Mouse (Mus musculus) myocyte (in vitro differentiated cells): ENCODE results near the gene Mctp1. TPM values are rescaled to one million over a fixed set of nuclear protein-coding genes. Genes with fewer than 3 reads are reported as not detected.

ENCODE experiments used
- H3K27me3 ChIP-seq: one replicate; pipeline ENCODE4 v1.6.1; 2011; ENCODE audit not compliant: control insufficient read depth, insufficient read depth, insufficient read length
- H3K36me3 ChIP-seq: one replicate; pipeline ENCODE4 v1.6.1; 2011; ENCODE audit not compliant: control insufficient read depth, insufficient read depth
- H3K4me2 ChIP-seq: one replicate; pipeline ENCODE4 v1.6.1; 2011; ENCODE audit warnings: low read depth, control low read depth
- H3K4me3 ChIP-seq: one replicate; pipeline ENCODE4 v1.5.1; 2011; ENCODE audit warnings: mild to moderate bottlenecking, control low read depth, moderate library complexity
- H3K79me2 ChIP-seq: one replicate; pipeline ENCODE4 v1.6.1; 2011; ENCODE audit not compliant: control insufficient read depth, insufficient read depth
- H3ac ChIP-seq: one replicate; pipeline ENCODE4 v1.6.1; 2011; ENCODE audit not compliant: control insufficient read depth, insufficient read length
- CEBPB ChIP-seq: IDR thresholded peaks from 2 replicates; pipeline ENCODE4 v1.6.1; 2011; ENCODE audit warnings: mild to moderate bottlenecking, moderate library complexity; ENCODE audit not compliant: poor library complexity, insufficient read depth, severe bottlenecking
- E2F4 ChIP-seq: IDR thresholded peaks from one replicate; pipeline ENCODE4 v1.6.1; 2011; ENCODE audit warnings: mild to moderate bottlenecking, control low read depth, moderate library complexity; ENCODE audit not compliant: insufficient read depth
- MAX ChIP-seq: IDR thresholded peaks from one replicate; pipeline ENCODE4 v1.6.1; 2011; ENCODE audit warnings: low read depth, mild to moderate bottlenecking, control low read depth
- MYOD1 ChIP-seq, 3 experiments: IDR thresholded peaks; one replicate each; pipeline ENCODE4 v1.6.1; 2011; ENCODE audit warnings: control low read depth in 2 of 3, low read depth in 2 of 3, mild to moderate bottlenecking in 2 of 3, moderate library complexity in 1 of 3; ENCODE audit not compliant: insufficient read length in 2 of 3, control insufficient read depth in 1 of 3
- MYOG ChIP-seq, 3 experiments: IDR thresholded peaks; one replicate each; pipeline ENCODE4 v1.6.1; 2011; ENCODE audit warnings: control low read depth in 2 of 3, low read depth in 2 of 3, mild to moderate bottlenecking in 2 of 3; ENCODE audit not compliant: insufficient read length in 2 of 3, control insufficient read depth in 1 of 3, insufficient read depth in 1 of 3
- POLR2A ChIP-seq: IDR thresholded peaks from one replicate; pipeline ENCODE4 v1.6.1; 2011; ENCODE audit warnings: low read depth, mild to moderate bottlenecking, control low read depth, moderate library complexity; ENCODE audit not compliant: insufficient read length
- POLR2AphosphoS2 ChIP-seq: IDR thresholded peaks from one replicate; pipeline ENCODE4 v1.6.1; 2011; ENCODE audit warnings: low read depth, control low read depth; ENCODE audit not compliant: insufficient read length
- REST ChIP-seq: IDR thresholded peaks from one replicate; pipeline ENCODE4 v1.6.1; 2011; ENCODE audit warnings: mild to moderate bottlenecking, control low read depth, moderate library complexity; ENCODE audit not compliant: insufficient read depth, insufficient read length
- SRF ChIP-seq: IDR thresholded peaks from one replicate; pipeline ENCODE4 v1.6.1; 2011; ENCODE audit warnings: low read depth; ENCODE audit not compliant: control insufficient read depth, insufficient read length
- TCF12 ChIP-seq: IDR thresholded peaks from one replicate; pipeline ENCODE4 v1.6.1; 2011; ENCODE audit warnings: mild to moderate bottlenecking, control low read depth; ENCODE audit not compliant: poor library complexity, insufficient read depth, severe bottlenecking
- TCF3 ChIP-seq: IDR thresholded peaks from one replicate; pipeline ENCODE4 v1.6.1; 2011; ENCODE audit warnings: low read depth, control low read depth; ENCODE audit not compliant: insufficient read length
- USF1 ChIP-seq: IDR thresholded peaks from one replicate; pipeline ENCODE4 v1.6.1; 2011; ENCODE audit warnings: low read depth, mild to moderate bottlenecking, control low read depth, moderate library complexity
- polyA plus RNA-seq: library from polyadenylated mRNA; unstranded; fragments of >200 nt; fragmentation: generic; extraction: Trizol; gene quantifications from one replicate; pipeline ENCODE4 v1.2.1, GENCODE M21; 2012; ENCODE audit warnings: missing spikeins

The Mctp1 gene
- polyA plus RNA-seq, 1 experiment = 0.67 TPM

- no peak overlapping the region for H3K4me2 ChIP-seq
- H3K79me2 ChIP-seq = no peaks in the 10 kb centered on the region
- H3K27me3 ChIP-seq = no peaks in the 10 kb centered on the region
- no peaks in the 10 kb centered on the region for H3K36me3 ChIP-seq
- no peak for TF ChIP-seq MYOG (IDR thresholded peaks at IDR 0.05; ENCODE audit: control insufficient read depth in 1 of 3, insufficient read depth in 1 of 3, insufficient read length in 2 of 3, low read depth in 2 of 3)
- TF ChIP-seq POLR2A = no peak
- no peak for TF ChIP-seq REST
- H3ac ChIP-seq = no peak overlapping the region
- H3K4me3 ChIP-seq = no peak overlapping the region
Measured at GRCm38 (mm10) chr13:76927875-76928440, 543.6 kb downstream of the Mctp1 start.

GRCm38 (mm10) chr13:76929152-76929551, 544.8 kb downstream of the Mctp1 start:
- Histone ChIP-seq H3K4me3 (no peak overlapping the region), H3ac (no peak overlapping the region), H3K79me2 (no peaks in the 10 kb centered on the region), H3K4me2 (no peak overlapping the region), H3K27me3 (no peaks in the 10 kb centered on the region), H3K36me3 (no peaks in the 10 kb centered on the region)
- no peak for TF ChIP-seq POLR2A
- TF ChIP-seq TCF3 = no peak
- no peak for TF ChIP-seq MAX
- no peak for TF ChIP-seq MYOD1 (IDR thresholded peaks at IDR 0.05; ENCODE audit: control insufficient read depth in 1 of 3, insufficient read length in 2 of 3, low read depth in 2 of 3)
- no peak for TF ChIP-seq E2F4
- no peak for TF ChIP-seq USF1
- no peak for TF ChIP-seq MYOG (IDR thresholded peaks at IDR 0.05; ENCODE audit: control insufficient read depth in 1 of 3, insufficient read depth in 1 of 3, insufficient read length in 2 of 3, low read depth in 2 of 3)
- TF ChIP-seq CEBPB = no peak
- TF ChIP-seq TCF12 = no peak
- TF ChIP-seq SRF = no peak
- TF ChIP-seq REST = no peak
- TF ChIP-seq POLR2AphosphoS2 = no peak

- no peaks in the 10 kb centered on the region for H3K27me3 ChIP-seq
- H3ac ChIP-seq = no peak overlapping the region
- H3K4me2 ChIP-seq = no peak overlapping the region
- no peaks in the 10 kb centered on the region for H3K79me2 ChIP-seq
- H3K4me3 ChIP-seq = no peak overlapping the region
- TF ChIP-seq REST (no peak), MAX (no peak), E2F4 (no peak), TCF3 (no peak), MYOD1 (IDR thresholded peaks at IDR 0.05; ENCODE audit: control insufficient read depth in 1 of 3, insufficient read length in 2 of 3, low read depth in 2 of 3) (no peak), USF1 (no peak), POLR2AphosphoS2 (no peak), CEBPB (no peak), POLR2A (no peak), SRF (no peak), TCF12 (no peak), MYOG (IDR thresholded peaks at IDR 0.05; ENCODE audit: control insufficient read depth in 1 of 3, insufficient read depth in 1 of 3, insufficient read length in 2 of 3, low read depth in 2 of 3) (no peak)
- H3K36me3 ChIP-seq = no peaks in the 10 kb centered on the region
Measured at GRCm38 (mm10) chr13:76932933-76933332, 548.6 kb downstream of the Mctp1 start.

DNA sequence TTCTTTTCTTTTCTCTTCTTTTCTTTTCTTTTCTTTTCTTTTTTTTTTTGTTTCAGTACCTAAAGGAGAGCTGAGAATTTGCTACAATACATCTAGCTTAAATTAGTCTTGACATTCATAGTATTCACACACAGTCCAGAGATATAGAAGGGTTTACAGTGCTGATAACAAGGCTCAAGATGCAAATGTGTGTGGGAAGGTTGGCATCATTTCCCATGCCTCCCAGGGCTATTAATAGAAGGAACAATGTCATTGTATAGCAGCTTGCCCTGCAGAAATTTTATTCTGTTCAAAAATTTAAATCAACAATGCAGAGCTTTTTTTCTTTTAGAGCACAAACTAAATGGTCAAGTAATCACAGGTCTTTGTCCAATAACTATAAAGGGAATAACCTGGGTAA, 564.9 kb downstream of the Mctp1 start:
- H3K27me3 ChIP-seq = no peaks in the 10 kb centered on the region
- H3ac ChIP-seq = no peak overlapping the region
- no peaks in the 10 kb centered on the region for H3K79me2 ChIP-seq
- H3K36me3 ChIP-seq = no peaks in the 10 kb centered on the region
- no peak overlapping the region for H3K4me3 ChIP-seq
- no peak for TF ChIP-seq POLR2A
- no peak for TF ChIP-seq MYOG (IDR thresholded peaks at IDR 0.05; ENCODE audit: control insufficient read depth in 1 of 3, insufficient read depth in 1 of 3, insufficient read length in 2 of 3, low read depth in 2 of 3)
- no peak for TF ChIP-seq MAX
- TF ChIP-seq E2F4 = no peak
- TF ChIP-seq SRF = no peak
- TF ChIP-seq TCF3 = no peak
- no peak for TF ChIP-seq REST
- TF ChIP-seq USF1 = no peak
- TF ChIP-seq TCF12 = no peak
- no peak for TF ChIP-seq CEBPB
- TF ChIP-seq MYOD1 (IDR thresholded peaks at IDR 0.05; ENCODE audit: control insufficient read depth in 1 of 3, insufficient read length in 2 of 3, low read depth in 2 of 3) = no peak
- TF ChIP-seq POLR2AphosphoS2 = no peak
- no peak overlapping the region for H3K4me2 ChIP-seq

DNA sequence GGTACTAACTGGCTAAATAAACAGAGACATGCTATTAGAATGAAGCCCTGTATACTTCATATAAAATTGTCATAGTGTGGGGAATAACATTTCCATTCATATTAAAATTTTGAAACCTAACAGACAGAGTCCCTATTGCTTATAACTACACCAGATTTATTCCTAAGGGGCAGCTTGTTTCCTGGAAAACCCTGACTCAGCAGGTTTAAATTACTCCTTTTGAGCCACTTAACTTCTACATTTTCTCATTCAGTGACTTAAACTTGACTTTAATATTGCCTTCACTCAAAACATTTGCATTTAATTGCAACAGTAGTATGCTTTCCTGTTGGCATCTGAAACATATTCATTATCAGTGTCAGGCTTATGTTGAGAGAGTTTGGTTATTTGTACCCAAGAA, 583.3 kb downstream of the Mctp1 start:
- no peaks in the 10 kb centered on the region for H3K36me3 ChIP-seq
- H3ac ChIP-seq = no peak overlapping the region
- no peak overlapping the region for H3K4me2 ChIP-seq
- H3K27me3 ChIP-seq = no peaks in the 10 kb centered on the region
- no peak overlapping the region for H3K4me3 ChIP-seq
- no peaks in the 10 kb centered on the region for H3K79me2 ChIP-seq
- TF ChIP-seq TCF12 (no peak), SRF (no peak), POLR2A (no peak), TCF3 (no peak), MYOG (IDR thresholded peaks at IDR 0.05; ENCODE audit: control insufficient read depth in 1 of 3, insufficient read depth in 1 of 3, insufficient read length in 2 of 3, low read depth in 2 of 3) (no peak), REST (no peak), MYOD1 (IDR thresholded peaks at IDR 0.05; ENCODE audit: control insufficient read depth in 1 of 3, insufficient read length in 2 of 3, low read depth in 2 of 3) (no peak), CEBPB (no peak), MAX (no peak), USF1 (no peak), POLR2AphosphoS2 (no peak)
